ENCODE assay signal across 9 mouse cellular contexts in genomic region chr7:16810399-16810919, GRCm38 (mm10). TPM values are rescaled to one million over a fixed set of nuclear protein-coding genes. Genes with fewer than 3 reads are reported as not detected.
DNase-seq lines count a peak whose midpoint lies in the region; ATAC-seq lines count a peak whose summit lies in the region.
"Had no signal": no experiment of that assay in that cellular context is flagged by ENCODE, and none has a peak within 500 bp of the region (broad histone marks: within the 10 kb centered on the region; RNA-seq: fewer than 3 reads in every experiment).

No protein-coding gene starts in this region.

- H3K4me1 ChIP-seq in heart, embryonic 15.5 days (replicated peaks) = peaks cover 24% of the 10 kb centered on the region
- peaks cover 37% of the 10 kb centered on the region for H3K4me1 ChIP-seq in embryonic facial prominence, embryonic 10.5 days
- H3K4me1 ChIP-seq in hindbrain, embryonic 14.5 days (replicated peaks; ENCODE audit: control insufficient read depth, insufficient read depth, low read length) = peaks cover 40% of the 10 kb centered on the region
- peaks cover 45% of the 10 kb centered on the region for H3K4me1 ChIP-seq in midbrain, embryonic 16.5 days (ENCODE audit: control insufficient read depth, insufficient read depth, low read length)

- H3K4me3 ChIP-seq in heart, embryonic 15.5 days = peak overlapping the region; percentile 46
- peak overlapping the region; percentile 64 for H3K4me3 ChIP-seq in embryonic facial prominence, embryonic 10.5 days
- H3K4me3 ChIP-seq in hindbrain, embryonic 14.5 days (replicated peaks; ENCODE audit: low read length) = peak overlapping the region; percentile 52
- H3K4me3 ChIP-seq in midbrain, embryonic 16.5 days (ENCODE audit: low read depth, low read length) = peak overlapping the region; percentile 62
- H3K4me3 ChIP-seq: myocyte had no signal

- H3K9me3 ChIP-seq in heart, embryonic 15.5 days (replicated peaks) = no peaks in the 10 kb centered on the region
- H3K9me3 ChIP-seq in embryonic facial prominence, embryonic 10.5 days = peaks cover 4% of the 10 kb centered on the region; the same call in 1 of the 2 replicates
- no peaks in the 10 kb centered on the region for H3K9me3 ChIP-seq in hindbrain, embryonic 14.5 days (ENCODE audit: control insufficient read depth, low read length)
- no peaks in the 10 kb centered on the region for H3K9me3 ChIP-seq in midbrain, embryonic 16.5 days (replicated peaks; ENCODE audit: control insufficient read depth, low read length, poor library complexity, severe bottlenecking)

- ATAC-seq in heart, embryonic 15.5 days (replicated peaks; ENCODE audit: insufficient number of reproducible peaks, insufficient read depth, low FRiP score, low read depth) = no peak
- ATAC-seq in hindbrain, embryonic 14.5 days (ENCODE audit: low FRiP score) = no peak
- peak; percentile 1; the same call in 1 of the 2 replicates for ATAC-seq in midbrain, embryonic 16.5 days
- no peak for ATAC-seq in erythroblast, adult 5-6 weeks (replicated peaks; ENCODE audit: low FRiP score, poor library complexity, severe bottlenecking)

- H3K4me2 ChIP-seq in heart, embryonic 15.5 days = peak overlapping the region; percentile 81
- peak overlapping the region; percentile 86 for H3K4me2 ChIP-seq in hindbrain, embryonic 14.5 days (replicated peaks)
- H3K4me2 ChIP-seq in midbrain, embryonic 16.5 days (ENCODE audit: low read length) = peak overlapping the region; percentile 85

- DNase-seq in heart, postnatal 4 days = no peak
- peak; percentile 29 for DNase-seq in embryonic facial prominence, embryonic 10.5 days (ENCODE audit: low spot score)
- no peak for DNase-seq in hindbrain, embryonic 14.5 days (ENCODE audit: low spot score)
- no peak for DNase-seq in spleen, postnatal 36 days (ENCODE audit: low spot score in 2 of 2)
- DNase-seq in urinary bladder, postnatal 10 days (ENCODE audit: low spot score) = no peak

- no peak overlapping the region for H3K27ac ChIP-seq in heart, embryonic 15.5 days
- H3K27ac ChIP-seq in embryonic facial prominence, embryonic 10.5 days (replicated peaks) = peak overlapping the region; percentile 73; the same call in 1 of the 2 replicates
- peak overlapping the region; percentile 94 for H3K27ac ChIP-seq in hindbrain, embryonic 14.5 days
- peak overlapping the region; percentile 96 for H3K27ac ChIP-seq in midbrain, embryonic 16.5 days (ENCODE audit: low read length)

- peaks cover 30% of the 10 kb centered on the region for H3K36me3 ChIP-seq in heart, embryonic 15.5 days
- H3K36me3 ChIP-seq in embryonic facial prominence, embryonic 10.5 days (replicated peaks) = peaks cover 67% of the 10 kb centered on the region
- H3K36me3 ChIP-seq in hindbrain, embryonic 14.5 days (replicated peaks; ENCODE audit: control insufficient read depth, insufficient read depth) = peaks cover 25% of the 10 kb centered on the region; the same call in 1 of the 2 replicates
- H3K36me3 ChIP-seq in midbrain, embryonic 16.5 days (ENCODE audit: control insufficient read depth, insufficient read depth, low read length) = peaks cover 4% of the 10 kb centered on the region

- peak overlapping the region; percentile 47; the same call in 1 of the 2 replicates for H3K9ac ChIP-seq in heart, embryonic 15.5 days
- H3K9ac ChIP-seq in hindbrain, embryonic 14.5 days = peak overlapping the region; percentile 78
- peak overlapping the region; percentile 88 for H3K9ac ChIP-seq in midbrain, embryonic 16.5 days (ENCODE audit: low read depth, low read length)

- H3K27me3 ChIP-seq in heart, embryonic 15.5 days = peaks cover 14% of the 10 kb centered on the region
- peaks cover 38% of the 10 kb centered on the region for H3K27me3 ChIP-seq in embryonic facial prominence, embryonic 10.5 days (replicated peaks; ENCODE audit: low read depth, poor library complexity, severe bottlenecking)
- peaks cover 5% of the 10 kb centered on the region for H3K27me3 ChIP-seq in hindbrain, embryonic 14.5 days (ENCODE audit: control insufficient read depth, insufficient read depth, low read length)
- H3K27me3 ChIP-seq in midbrain, embryonic 16.5 days (ENCODE audit: control insufficient read depth, insufficient read depth, low read depth, low read length) = no peaks in the 10 kb centered on the region

- 66% methylated on average over 28 of the region's 28 CpGs for WGBS in heart, embryonic 15.5 days
- WGBS in embryonic facial prominence, embryonic 10.5 days = 48% methylated on average over 28 of the region's 28 CpGs
- 44% methylated on average over 28 of the region's 28 CpGs for WGBS in hindbrain, embryonic 14.5 days
- 43% methylated on average over 28 of the region's 28 CpGs for WGBS in midbrain, embryonic 16.5 days

RNA-seq across cellular contexts. Expression of gene Strn4, which starts 5.2 kb away (rescaled TPM):
- 73.9 and 90.0 TPM in 2 replicates for polyA plus RNA-seq in heart, embryonic 15.5 days (2015; fragmentation: Nextera tagmentation; extraction: Ambion mirVana)
- 10 to 100 TPM; 87.0 to 99.9 TPM for total RNA-seq in heart, postnatal 4 days (2021)
- 129 and 131 TPM in 2 replicates for polyA plus RNA-seq in embryonic facial prominence, embryonic 10.5 days (2016; fragmentation: Nextera tagmentation; extraction: Ambion mirVana)
- 174 and 197 TPM in 2 replicates for polyA plus RNA-seq in hindbrain, embryonic 14.5 days (2014; fragmentation: Nextera tagmentation; extraction: Ambion mirVana)
- polyA plus RNA-seq in midbrain, embryonic 16.5 days (2015; fragmentation: Nextera tagmentation; extraction: Ambion mirVana) = 185 and 199 TPM in 2 replicates
- total RNA-seq in erythroblast, adult 5-6 weeks (2015; ENCODE audit: low replicate concordance) = 21.5 and 22.4 TPM in 2 replicates
- total RNA-seq in erythroblast, adult 5-6 weeks (2017; ENCODE audit: low replicate concordance) = 34.3 and 69.7 TPM in 2 replicates

RNA-seq across cellular contexts. Expression of gene Fkrp, which starts 6.1 kb away (rescaled TPM):
- 30.8 and 32.7 TPM in 2 replicates for polyA plus RNA-seq in heart, embryonic 15.5 days (2015; fragmentation: Nextera tagmentation; extraction: Ambion mirVana)
- total RNA-seq in heart, postnatal 4 days (2021) = 10 to 100 TPM; 45.0 to 49.2 TPM
- 26.1 and 28.5 TPM in 2 replicates for polyA plus RNA-seq in embryonic facial prominence, embryonic 10.5 days (2016; fragmentation: Nextera tagmentation; extraction: Ambion mirVana)
- 44.7 and 48.5 TPM in 2 replicates for polyA plus RNA-seq in hindbrain, embryonic 14.5 days (2014; fragmentation: Nextera tagmentation; extraction: Ambion mirVana)
- 52.1 and 53.8 TPM in 2 replicates for polyA plus RNA-seq in midbrain, embryonic 16.5 days (2015; fragmentation: Nextera tagmentation; extraction: Ambion mirVana)
- total RNA-seq in erythroblast, adult 5-6 weeks (2015; ENCODE audit: low replicate concordance) = 2.5 and 4.2 TPM in 2 replicates
- 3.1 and 8.0 TPM in 2 replicates for total RNA-seq in erythroblast, adult 5-6 weeks (2017; ENCODE audit: low replicate concordance)

RNA-seq across cellular contexts. Expression of gene Slc1a5, which starts 29.3 kb away (rescaled TPM):
- 40.2 and 46.4 TPM in 2 replicates for polyA plus RNA-seq in heart, embryonic 15.5 days (2015; fragmentation: Nextera tagmentation; extraction: Ambion mirVana)
- 10 to 100 TPM; 28.4 to 28.7 TPM for total RNA-seq in heart, postnatal 4 days (2021)
- 37.3 and 40.5 TPM in 2 replicates for polyA plus RNA-seq in embryonic facial prominence, embryonic 10.5 days (2016; fragmentation: Nextera tagmentation; extraction: Ambion mirVana)
- polyA plus RNA-seq in hindbrain, embryonic 14.5 days (2014; fragmentation: Nextera tagmentation; extraction: Ambion mirVana) = 5.9 and 6.8 TPM in 2 replicates
- polyA plus RNA-seq in midbrain, embryonic 16.5 days (2015; fragmentation: Nextera tagmentation; extraction: Ambion mirVana) = 10.1 and 10.7 TPM in 2 replicates
- 655 and 701 TPM in 2 replicates for total RNA-seq in erythroblast, adult 5-6 weeks (2015; ENCODE audit: low replicate concordance)
- total RNA-seq in erythroblast, adult 5-6 weeks (2017; ENCODE audit: low replicate concordance) = 713 and 810 TPM in 2 replicates

RNA-seq across cellular contexts. Expression of gene Prkd2, which starts 32.2 kb away (rescaled TPM):
- 9.9 and 13.3 TPM in 2 replicates for polyA plus RNA-seq in heart, embryonic 15.5 days (2015; fragmentation: Nextera tagmentation; extraction: Ambion mirVana)
- total RNA-seq in heart, postnatal 4 days (2021) = 10 to 100 TPM; 23.0 to 23.4 TPM
- 12.9 and 13.1 TPM in 2 replicates for polyA plus RNA-seq in embryonic facial prominence, embryonic 10.5 days (2016; fragmentation: Nextera tagmentation; extraction: Ambion mirVana)
- 5.6 and 5.8 TPM in 2 replicates for polyA plus RNA-seq in hindbrain, embryonic 14.5 days (2014; fragmentation: Nextera tagmentation; extraction: Ambion mirVana)
- 6.0 and 6.9 TPM in 2 replicates for polyA plus RNA-seq in midbrain, embryonic 16.5 days (2015; fragmentation: Nextera tagmentation; extraction: Ambion mirVana)
- 4.6 and 18.8 TPM in 2 replicates for total RNA-seq in erythroblast, adult 5-6 weeks (2015; ENCODE audit: low replicate concordance)
- total RNA-seq in erythroblast, adult 5-6 weeks (2017; ENCODE audit: low replicate concordance) = 2.5 and 5.1 TPM in 2 replicates
